Mouse (Mus musculus) liver, adult 2 months (tissue): ENCODE data around the gene Ccdc9b.

Source experiments
- CTCF ChIP-seq: fragments of 200-500 bp; IDR thresholded peaks from 2 replicates; pipeline ENCODE4 v1.5.1; 2011; ENCODE audit warnings: low read depth, low read length, control low read depth
- POLR2A ChIP-seq: fragments of 200-500 bp; IDR thresholded peaks from 2 replicates; pipeline ENCODE4 v1.6.1; 2011; ENCODE audit warnings: low read length, control low read depth; ENCODE audit not compliant: insufficient read depth; ENCODE audit errors: extremely low read depth

DNA sequence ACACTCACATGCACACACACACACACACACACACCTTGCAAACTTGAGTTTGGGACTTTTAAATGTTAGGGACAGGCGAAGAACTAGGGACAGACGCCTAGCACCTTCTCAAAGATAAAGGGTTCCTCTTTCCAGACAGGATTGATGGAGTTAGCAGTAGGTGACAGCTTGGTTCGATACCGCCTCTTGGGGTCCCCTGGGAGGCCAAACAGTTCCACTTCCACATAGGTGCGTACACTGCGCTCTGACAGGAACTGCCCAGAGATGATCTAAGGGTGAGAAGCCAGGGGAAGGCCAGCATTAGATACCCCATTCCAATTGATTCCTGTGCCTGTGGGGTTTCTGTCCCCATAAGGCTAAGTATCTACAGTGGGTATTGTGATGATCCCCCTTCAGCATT is 48.8 kb downstream of the Ccdc9b start:
- TF ChIP-seq CTCF: no peak
- TF ChIP-seq POLR2A: no peak
